Mouse (Mus musculus) CD4-positive, CD25-positive, alpha-beta regulatory T cell, adult 4 months (primary cell): ENCODE measurements around the gene Plppr5. TPM values are rescaled to one million over a fixed set of nuclear protein-coding genes. Genes with fewer than 3 reads are reported as not detected.

Source experiments
- ATAC-seq: one replicate; pipeline ENCODE4 v1.8.0; 2017
- polyA plus RNA-seq, 2 experiments: library from polyadenylated mRNA; unstranded; fragments of 100-300 nt; shearing (Covaris generic); gene quantifications; one replicate each; pipeline ENCODE4 v1.2.1; 2017

Gene Plppr5
- polyA plus RNA-seq, 2 experiments from 2014 or later: not detected

DNA sequence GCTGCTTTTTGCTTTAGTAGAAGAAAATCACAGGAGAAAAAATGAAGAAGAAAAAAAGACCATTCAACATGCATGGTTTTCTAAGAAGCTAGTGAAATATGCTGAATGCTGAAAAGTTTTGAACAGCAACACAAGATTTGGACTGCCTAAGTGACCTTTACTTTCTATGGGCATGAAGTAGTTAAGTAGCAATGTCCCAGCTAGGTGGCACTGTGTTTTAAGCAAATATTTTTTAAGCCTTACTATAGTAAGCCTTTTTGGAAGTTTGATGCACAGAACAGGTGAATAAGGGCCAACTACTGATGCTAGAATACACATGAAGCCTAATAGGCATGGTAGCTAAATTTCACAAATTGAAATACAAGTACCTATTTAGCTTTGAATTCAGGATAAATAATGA is 134.2 kb downstream of the Plppr5 start:
- no peak for ATAC-seq

DNA sequence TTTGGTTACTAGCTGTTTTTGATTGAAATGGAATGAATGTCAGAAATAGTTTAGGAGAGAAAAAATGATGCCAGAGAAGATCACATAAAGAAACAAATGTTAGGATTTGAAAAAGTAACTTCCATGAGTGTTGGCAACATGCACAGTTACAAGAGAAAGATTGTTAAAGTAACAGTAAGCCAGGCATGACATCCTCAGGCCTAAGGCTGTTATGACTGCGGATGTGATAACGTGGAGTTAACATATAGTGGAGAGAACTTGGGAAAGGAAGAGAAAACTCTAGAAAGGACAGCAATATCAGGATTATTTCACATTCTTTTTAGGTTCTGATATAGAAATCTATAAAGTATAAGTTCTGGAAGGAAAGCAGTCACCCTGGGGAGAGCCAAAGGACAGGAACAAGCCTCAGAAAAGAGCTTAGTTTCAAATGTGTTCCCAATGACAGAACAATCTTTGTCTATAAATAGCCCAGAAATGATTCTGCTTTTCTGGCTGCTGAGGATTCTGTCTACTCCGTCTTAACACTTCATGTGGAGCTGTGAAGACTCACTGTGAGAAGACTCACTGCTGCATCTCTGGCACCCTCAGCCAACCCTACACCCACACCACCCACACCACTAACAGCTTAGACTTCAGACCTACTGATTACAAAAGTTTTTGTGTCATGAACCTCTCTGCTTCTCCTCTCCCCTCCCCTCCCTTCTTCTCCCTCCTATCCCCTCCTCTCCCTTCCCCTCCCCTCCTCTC is 142.1 kb downstream of the Plppr5 start:
- no peak for ATAC-seq

DNA sequence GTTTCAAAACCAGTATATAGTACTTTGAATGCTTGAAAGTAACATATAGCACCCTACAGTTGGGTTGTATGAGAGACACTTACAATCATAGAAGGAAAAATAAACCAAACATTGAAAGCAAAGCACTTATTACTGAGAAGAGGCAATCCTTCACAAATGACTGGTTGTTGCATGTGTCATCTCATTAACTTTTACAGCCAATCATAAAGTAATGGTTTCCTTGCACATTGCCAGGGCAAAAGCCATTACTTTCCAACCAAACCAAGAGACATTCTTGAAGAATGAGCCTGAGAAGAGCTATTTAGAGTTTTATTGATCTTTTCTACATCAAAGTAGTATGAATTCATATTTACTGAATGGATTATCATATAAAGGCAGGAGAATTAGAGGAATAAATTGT is 148.8 kb downstream of the Plppr5 start:
- no peak for ATAC-seq

DNA sequence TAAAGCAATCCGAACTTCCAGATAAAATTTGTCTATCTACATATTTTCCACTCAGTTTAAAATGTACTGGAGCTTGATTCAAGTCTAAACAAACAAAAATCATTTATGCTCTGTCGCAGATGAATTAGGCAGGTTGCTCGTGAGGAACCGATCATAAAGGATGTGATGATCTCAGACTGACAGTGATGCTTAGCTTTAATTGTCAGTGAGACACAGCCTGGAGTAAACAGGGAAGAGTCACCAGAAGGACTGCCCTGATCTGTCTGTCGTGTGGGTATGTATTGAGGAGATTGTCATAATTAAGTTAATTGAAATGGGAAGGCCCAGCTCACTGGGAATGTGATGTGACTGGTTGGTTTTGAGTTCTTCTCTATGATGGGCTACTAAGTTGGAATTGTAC is 149.9 kb downstream of the Plppr5 start:
- ATAC-seq: no peak

DNA sequence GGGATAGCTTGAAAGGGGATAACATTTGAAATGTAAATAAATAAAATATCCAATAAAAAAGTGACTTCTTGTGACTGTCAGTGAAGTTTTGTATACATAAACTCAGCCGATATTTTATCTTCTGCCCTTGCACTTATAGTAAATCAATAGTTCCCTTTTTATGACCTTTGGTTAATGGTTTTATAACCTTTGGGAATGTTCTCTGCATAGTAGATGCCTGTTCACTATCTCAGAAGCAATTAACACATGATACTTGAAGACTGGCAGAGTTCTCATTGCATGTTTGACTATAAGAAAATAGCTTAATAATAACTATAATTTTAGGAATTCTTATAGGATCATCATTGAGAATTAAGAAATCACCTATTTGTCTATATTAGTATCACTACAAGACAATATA is 150.9 kb downstream of the Plppr5 start:
- ATAC-seq: no peak

DNA sequence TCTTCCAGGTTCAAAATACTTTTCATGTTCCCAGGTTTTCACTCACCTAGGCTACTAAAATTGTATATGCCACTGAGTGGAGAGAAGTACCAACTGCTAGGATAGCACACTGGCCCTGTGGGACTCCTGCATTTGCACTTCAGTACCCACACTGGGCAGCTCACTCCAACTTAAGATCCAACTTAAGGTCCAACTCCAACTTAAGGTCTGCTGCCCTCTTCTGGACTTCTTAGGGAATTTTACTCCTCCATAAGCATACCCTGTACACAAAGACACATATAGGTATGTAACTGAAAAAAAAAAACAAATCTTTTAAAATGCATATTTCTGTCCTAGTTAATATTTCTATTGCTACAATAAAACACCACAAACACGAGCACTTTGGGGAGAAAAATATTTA is 153.5 kb downstream of the Plppr5 start:
- no peak for ATAC-seq

DNA sequence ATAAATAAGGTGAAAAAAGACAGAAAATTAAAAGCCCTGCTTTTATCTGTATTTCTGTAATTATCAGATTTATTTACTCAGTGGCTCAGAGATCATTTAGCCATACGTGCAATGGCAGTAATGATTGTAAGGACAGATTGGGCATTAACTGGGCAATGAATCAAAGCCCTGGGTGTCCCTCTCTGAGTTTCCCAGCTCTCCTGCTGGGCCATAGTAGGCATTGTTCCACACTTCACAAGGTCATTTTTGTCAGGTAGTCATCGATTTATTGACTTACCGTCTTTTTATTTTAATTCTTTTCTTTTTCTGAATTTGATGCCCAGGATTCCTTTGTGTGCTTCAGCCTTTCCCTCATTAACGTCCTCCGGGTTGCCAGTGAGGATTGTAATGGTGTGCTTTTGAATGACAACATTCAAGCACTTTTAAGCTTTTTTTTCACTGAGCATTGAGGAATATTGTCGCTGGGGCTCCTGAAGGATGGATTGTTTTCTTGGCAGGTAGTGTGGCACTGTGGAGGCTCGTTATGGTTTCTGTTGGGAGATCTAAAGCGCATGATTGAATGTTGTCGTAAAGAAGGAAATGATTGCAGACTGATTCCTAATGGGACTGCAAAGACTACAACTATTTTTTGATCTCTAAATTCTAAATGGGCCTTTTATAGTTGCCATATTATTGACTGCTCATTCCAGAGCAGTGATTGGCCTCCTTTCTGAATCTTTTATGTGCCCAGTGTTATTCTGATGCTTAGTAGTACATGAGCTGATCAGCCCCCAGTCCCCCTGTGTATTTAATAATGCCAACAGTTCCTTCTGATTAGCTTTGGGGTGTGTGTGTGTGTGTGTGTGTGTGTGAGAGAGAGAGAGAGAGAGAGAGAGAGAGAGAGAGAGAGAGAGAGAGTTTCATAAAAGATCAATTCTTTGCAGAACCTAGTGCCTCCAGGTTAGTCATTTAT is 154.8 kb downstream of the Plppr5 start:
- no peak for ATAC-seq

DNA sequence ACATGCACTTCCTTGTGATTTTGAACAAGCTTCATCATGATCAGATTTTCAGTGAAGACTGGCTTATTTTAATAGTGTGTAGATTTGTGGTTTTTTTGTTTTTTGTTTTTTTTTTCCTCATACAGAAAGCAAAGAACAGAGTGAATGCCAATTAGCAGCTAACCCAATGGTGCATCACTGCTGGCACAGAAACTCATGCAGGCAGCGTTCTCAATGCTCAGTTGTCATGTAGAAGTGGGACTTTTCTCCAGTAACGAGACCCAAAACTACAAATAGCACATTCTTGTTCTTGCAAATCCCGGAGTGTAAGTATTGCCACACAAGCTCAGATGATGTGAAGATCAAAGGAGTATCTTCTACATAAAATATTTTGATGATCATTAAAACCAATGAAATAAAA is 156.9 kb downstream of the Plppr5 start:
- ATAC-seq: no peak

DNA sequence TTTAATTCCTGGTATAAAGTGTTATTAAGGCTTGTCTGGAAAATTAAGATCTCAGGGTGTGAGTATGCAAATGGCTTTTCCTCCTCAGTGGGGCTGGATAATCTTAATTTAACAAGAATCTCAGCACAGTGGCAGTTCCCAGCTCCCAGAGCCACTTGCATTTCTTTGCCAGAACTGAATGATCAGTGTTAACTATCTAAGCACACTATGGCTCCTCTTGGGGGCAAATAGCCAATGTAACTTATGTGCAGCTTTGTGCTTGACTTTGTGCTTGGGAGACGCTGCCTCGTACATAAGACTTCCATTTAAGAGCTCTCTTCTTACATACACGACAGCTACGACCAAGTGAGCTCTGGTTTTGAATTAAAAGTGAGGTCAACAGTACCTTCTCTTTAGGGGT is 158.0 kb downstream of the Plppr5 start:
- no peak for ATAC-seq

Other genes starting within 250 kb of the Plppr5 start
- gene Plppr4, start 214.0 kb upstream of the Plppr5 start, polyA plus RNA-seq: not detected